Mouse (Mus musculus): Measurements from ENCODE around the gene Stk10. TPM values are rescaled to one million over a fixed set of nuclear protein-coding genes. Genes with fewer than 3 reads are reported as not detected.

Gene Stk10
- polyA plus RNA-seq, 1 experiment from 2014 or later: 2.2 TPM

DNA sequence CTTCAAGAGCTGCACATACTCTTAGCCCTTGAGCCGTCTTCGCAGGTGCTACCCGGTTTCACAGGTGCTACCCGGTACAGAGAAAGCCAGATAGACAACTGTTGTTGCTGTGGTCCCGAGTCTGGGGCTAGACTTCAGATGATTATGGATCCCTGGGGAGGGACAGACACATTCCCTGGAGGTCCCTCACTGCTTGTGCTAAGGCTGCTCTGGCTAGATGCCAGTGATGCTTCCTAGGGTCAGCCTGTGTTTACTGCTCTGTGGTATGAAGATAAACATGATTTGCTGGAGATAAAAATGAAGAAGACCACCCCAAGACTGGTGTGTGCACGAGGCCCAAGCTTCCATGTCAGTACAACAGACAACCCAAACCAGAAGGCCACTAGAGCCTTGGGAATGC lies 10.9 kb downstream of the Stk10 start:
- Histone ChIP-seq H3K4me1 (ENCODE audit: control insufficient read depth in 2 of 2, insufficient read depth in 2 of 2, low read length in 2 of 2) (peaks cover 20 to 26% of the 10 kb centered on the region in 2 experiments; a peak in 3 of 4 replicates), H3K9ac (ENCODE audit: low read length) (no peak overlapping the region), H3K27me3 (ENCODE audit: control insufficient read depth, insufficient read depth, low read length) (no peaks in the 10 kb centered on the region), H3K27ac (replicated peaks in 1 of 2; ENCODE audit: control insufficient read depth in 1 of 2, insufficient read depth in 1 of 2, low read depth in 2 of 2, low read length in 2 of 2) (no peak overlapping the region), H3K4me3 (ENCODE audit: control insufficient read depth in 1 of 2, insufficient read depth in 1 of 2, low read depth in 1 of 2, low read length in 2 of 2) (no peak overlapping the region), H3K36me3 (ENCODE audit: control insufficient read depth, insufficient read depth, low read length) (0 out of 2 replicates have a peak, but pooled peaks cover 2% of the 10 kb centered on the region), H3K4me2 (ENCODE audit: low read length) (no peak overlapping the region), H3K9me3 (ENCODE audit: control insufficient read depth, low read length) (no peaks in the 10 kb centered on the region)
- WGBS: 89% methylated on average over 6 of the region's 6 CpGs
- no peak for ATAC-seq (ENCODE audit: insufficient number of reproducible peaks, insufficient read depth, low FRiP score, low read depth)

DNA sequence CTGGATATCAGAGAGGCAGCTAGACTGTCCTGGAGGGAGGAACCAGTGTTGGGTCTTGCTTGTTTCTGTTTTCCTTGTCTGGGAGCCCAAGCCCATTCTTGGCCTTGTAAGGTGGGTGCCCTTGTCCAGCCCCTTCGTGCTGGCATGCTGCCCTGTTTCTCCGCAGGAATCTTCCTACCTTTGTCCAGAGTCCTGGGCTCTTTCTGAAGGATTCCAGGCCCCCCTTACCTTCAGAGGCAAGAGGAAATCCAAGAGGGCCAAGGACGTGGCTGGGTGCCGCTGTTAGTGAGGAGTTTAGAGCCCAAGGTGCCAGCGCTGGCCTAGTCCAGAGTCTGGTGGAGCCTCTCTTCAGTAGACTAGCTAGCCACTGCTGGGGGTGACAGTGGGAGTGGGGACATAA lies 11.4 kb downstream of the Stk10 start:
- no peak overlapping the region for H3K4me3 ChIP-seq (ENCODE audit: control insufficient read depth in 1 of 2, insufficient read depth in 1 of 2, low read depth in 1 of 2, low read length in 2 of 2)
- no peaks in the 10 kb centered on the region for H3K9me3 ChIP-seq (ENCODE audit: control insufficient read depth, low read length)
- WGBS: 94% methylated on average over 5 of the region's 5 CpGs
- H3K4me1 ChIP-seq (ENCODE audit: control insufficient read depth in 2 of 2, insufficient read depth in 2 of 2, low read length in 2 of 2): peaks cover 20 to 26% of the 10 kb centered on the region in 2 experiments; a peak in 3 of 4 replicates
- no peak for ATAC-seq (ENCODE audit: insufficient number of reproducible peaks, insufficient read depth, low FRiP score, low read depth)
- H3K27ac ChIP-seq (replicated peaks in 1 of 2; ENCODE audit: control insufficient read depth in 1 of 2, insufficient read depth in 1 of 2, low read depth in 2 of 2, low read length in 2 of 2): no peak overlapping the region
- 0 out of 2 replicates have a peak, but pooled peaks cover 2% of the 10 kb centered on the region for H3K36me3 ChIP-seq (ENCODE audit: control insufficient read depth, insufficient read depth, low read length)
- no peak overlapping the region for H3K4me2 ChIP-seq (ENCODE audit: low read length)
- H3K27me3 ChIP-seq (ENCODE audit: control insufficient read depth, insufficient read depth, low read length): no peaks in the 10 kb centered on the region
- no peak overlapping the region for H3K9ac ChIP-seq (ENCODE audit: low read length)

DNA sequence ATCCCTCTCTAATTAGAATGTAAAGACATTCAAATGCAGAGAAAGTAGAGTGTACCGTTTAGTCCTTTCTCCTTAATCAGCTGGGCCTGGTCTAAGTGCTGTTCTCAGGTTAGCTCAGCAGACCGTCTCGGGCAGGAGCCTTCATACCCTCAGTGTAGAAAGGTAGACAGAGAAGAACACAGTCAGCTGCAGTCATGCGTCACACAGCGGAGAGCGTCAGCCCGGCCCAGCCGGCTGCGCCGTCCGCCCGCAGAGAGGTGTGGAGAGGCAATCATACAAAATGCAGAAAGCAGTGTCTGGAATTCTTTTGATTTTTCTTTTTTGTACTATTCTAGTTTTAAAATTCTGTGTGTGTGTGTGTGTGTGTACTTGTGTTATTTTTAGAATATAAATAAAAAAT lies 12.5 kb downstream of the Stk10 start:
- 0 out of 2 replicates have a peak, but pooled peaks cover 2% of the 10 kb centered on the region for H3K36me3 ChIP-seq (ENCODE audit: control insufficient read depth, insufficient read depth, low read length)
- no peaks in the 10 kb centered on the region for H3K9me3 ChIP-seq (ENCODE audit: control insufficient read depth, low read length)
- peaks cover 20 to 26% of the 10 kb centered on the region in 2 experiments; a peak in 3 of 4 replicates for H3K4me1 ChIP-seq (ENCODE audit: control insufficient read depth in 2 of 2, insufficient read depth in 2 of 2, low read length in 2 of 2)
- WGBS: 79% methylated on average over 12 of the region's 12 CpGs
- H3K27ac ChIP-seq (replicated peaks in 1 of 2; ENCODE audit: control insufficient read depth in 1 of 2, insufficient read depth in 1 of 2, low read depth in 2 of 2, low read length in 2 of 2): no peak overlapping the region
- no peaks in the 10 kb centered on the region for H3K27me3 ChIP-seq (ENCODE audit: control insufficient read depth, insufficient read depth, low read length)
- no peak overlapping the region for H3K4me2 ChIP-seq (ENCODE audit: low read length)
- ATAC-seq (ENCODE audit: insufficient number of reproducible peaks, insufficient read depth, low FRiP score, low read depth): no peak
- H3K9ac ChIP-seq (ENCODE audit: low read length): no peak overlapping the region
- no peak overlapping the region for H3K4me3 ChIP-seq (ENCODE audit: control insufficient read depth in 1 of 2, insufficient read depth in 1 of 2, low read depth in 1 of 2, low read length in 2 of 2)

DNA sequence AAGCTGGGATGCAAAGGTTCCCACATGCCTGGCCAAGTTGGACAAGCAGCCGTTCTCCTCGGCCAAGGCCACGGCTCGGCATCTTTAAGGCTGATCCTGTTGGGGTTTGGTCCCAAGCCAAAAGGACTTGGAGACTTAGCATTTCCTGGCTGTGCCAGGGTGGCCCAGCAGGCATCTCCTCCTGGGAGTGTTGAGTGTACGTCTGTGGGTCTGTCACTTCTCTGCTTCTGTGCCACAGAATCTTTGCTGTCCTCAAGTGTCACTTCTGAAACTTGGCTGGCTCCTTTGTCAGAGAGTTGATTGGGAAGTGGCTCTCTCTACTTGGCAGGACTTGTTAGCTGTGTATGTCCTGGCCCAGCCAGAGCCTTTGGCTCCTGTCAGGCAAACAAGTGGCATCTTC lies 13.4 kb downstream of the Stk10 start:
- H3K27me3 ChIP-seq (ENCODE audit: control insufficient read depth, insufficient read depth, low read length): no peaks in the 10 kb centered on the region
- H3K4me1 ChIP-seq (ENCODE audit: control insufficient read depth in 2 of 2, insufficient read depth in 2 of 2, low read length in 2 of 2): peaks cover 20 to 26% of the 10 kb centered on the region in 2 experiments; a peak in 3 of 4 replicates
- no peak overlapping the region for H3K27ac ChIP-seq (replicated peaks in 1 of 2; ENCODE audit: control insufficient read depth in 1 of 2, insufficient read depth in 1 of 2, low read depth in 2 of 2, low read length in 2 of 2)
- no peak for ATAC-seq (ENCODE audit: insufficient number of reproducible peaks, insufficient read depth, low FRiP score, low read depth)
- 73% methylated on average over 5 of the region's 5 CpGs for WGBS
- H3K4me3 ChIP-seq (ENCODE audit: control insufficient read depth in 1 of 2, insufficient read depth in 1 of 2, low read depth in 1 of 2, low read length in 2 of 2): no peak overlapping the region
- H3K36me3 ChIP-seq (ENCODE audit: control insufficient read depth, insufficient read depth, low read length): 0 out of 2 replicates have a peak, but pooled peaks cover 2% of the 10 kb centered on the region
- H3K9ac ChIP-seq (ENCODE audit: low read length): no peak overlapping the region
- no peak overlapping the region for H3K4me2 ChIP-seq (ENCODE audit: low read length)
- no peaks in the 10 kb centered on the region for H3K9me3 ChIP-seq (ENCODE audit: control insufficient read depth, low read length)

DNA sequence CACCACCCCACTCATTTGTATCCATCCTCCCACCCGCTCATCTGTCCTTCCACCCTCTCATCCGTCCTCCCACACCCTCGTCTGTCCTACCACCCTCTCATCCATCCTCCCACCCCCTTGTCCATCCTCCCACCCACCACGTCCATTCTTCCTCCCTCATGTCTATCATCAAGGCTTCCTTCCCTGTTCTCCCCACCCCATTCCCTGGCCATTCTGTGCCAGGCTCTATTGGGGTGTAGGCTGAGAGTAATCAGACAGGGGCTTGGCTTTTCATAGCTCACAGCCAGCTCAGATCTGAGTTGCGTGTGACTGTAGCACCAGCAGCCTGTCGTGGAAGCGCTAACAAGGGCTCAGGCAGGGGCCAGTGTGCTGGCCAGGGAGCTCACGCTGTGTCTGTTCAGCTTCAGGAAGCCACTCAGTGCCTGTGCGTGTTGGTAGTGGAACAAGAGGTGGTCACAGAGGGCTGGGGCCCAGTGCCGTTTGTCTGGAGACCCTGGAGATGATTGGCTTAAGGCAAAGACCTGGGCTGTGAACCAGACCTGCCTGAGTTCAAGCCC lies 14.4 kb downstream of the Stk10 start:
- peaks cover 23 to 28% of the 10 kb centered on the region in 2 experiments for H3K4me1 ChIP-seq (ENCODE audit: control insufficient read depth in 2 of 2, insufficient read depth in 2 of 2, low read length in 2 of 2)
- no peaks in the 10 kb centered on the region for H3K27me3 ChIP-seq (ENCODE audit: control insufficient read depth, insufficient read depth, low read length)
- no peak overlapping the region for H3K27ac ChIP-seq (replicated peaks in 1 of 2; ENCODE audit: control insufficient read depth in 1 of 2, insufficient read depth in 1 of 2, low read depth in 2 of 2, low read length in 2 of 2)
- no peaks in the 10 kb centered on the region for H3K9me3 ChIP-seq (ENCODE audit: control insufficient read depth, low read length)
- H3K9ac ChIP-seq (ENCODE audit: low read length): no peak overlapping the region
- no peak overlapping the region for H3K4me2 ChIP-seq (ENCODE audit: low read length)
- 56% methylated on average over 10 of the region's 10 CpGs for WGBS
- 0 out of 2 replicates have a peak, but pooled peaks cover 2% of the 10 kb centered on the region for H3K36me3 ChIP-seq (ENCODE audit: control insufficient read depth, insufficient read depth, low read length)
- no peak for ATAC-seq (ENCODE audit: insufficient number of reproducible peaks, insufficient read depth, low FRiP score, low read depth)
- no peak overlapping the region for H3K4me3 ChIP-seq (ENCODE audit: control insufficient read depth in 1 of 2, insufficient read depth in 1 of 2, low read depth in 1 of 2, low read length in 2 of 2)

DNA sequence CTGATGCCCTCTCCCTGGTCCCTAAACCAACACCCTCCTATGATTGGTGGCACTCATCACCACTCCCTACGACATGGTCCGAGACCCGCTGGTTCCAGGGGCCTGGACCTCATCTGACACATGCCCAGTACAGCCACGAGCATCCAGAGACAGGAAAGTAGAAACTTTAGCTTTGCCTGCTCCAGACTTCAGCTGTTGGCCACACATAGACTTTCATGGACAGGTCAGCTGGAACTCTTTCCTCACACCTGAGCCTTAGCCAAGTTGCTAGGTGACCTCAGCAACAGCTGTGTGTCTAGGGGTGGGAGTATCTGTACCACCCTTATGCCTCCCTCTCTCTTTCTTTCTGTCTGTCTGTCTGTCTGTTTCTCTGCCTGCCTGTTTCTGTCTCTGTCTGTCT lies 15.1 kb downstream of the Stk10 start:
- H3K36me3 ChIP-seq (ENCODE audit: control insufficient read depth, insufficient read depth, low read length): 0 out of 2 replicates have a peak, but pooled peaks cover 2% of the 10 kb centered on the region
- H3K4me1 ChIP-seq (ENCODE audit: control insufficient read depth in 2 of 2, insufficient read depth in 2 of 2, low read length in 2 of 2): peaks cover 25 to 29% of the 10 kb centered on the region in 2 experiments
- no peak overlapping the region for H3K9ac ChIP-seq (ENCODE audit: low read length)
- no peak overlapping the region for H3K4me3 ChIP-seq (ENCODE audit: control insufficient read depth in 1 of 2, insufficient read depth in 1 of 2, low read depth in 1 of 2, low read length in 2 of 2)
- no peaks in the 10 kb centered on the region for H3K9me3 ChIP-seq (ENCODE audit: control insufficient read depth, low read length)
- no peak overlapping the region for H3K27ac ChIP-seq (replicated peaks in 1 of 2; ENCODE audit: control insufficient read depth in 1 of 2, insufficient read depth in 1 of 2, low read depth in 2 of 2, low read length in 2 of 2)
- no peaks in the 10 kb centered on the region for H3K27me3 ChIP-seq (ENCODE audit: control insufficient read depth, insufficient read depth, low read length)
- no peak for ATAC-seq (ENCODE audit: insufficient number of reproducible peaks, insufficient read depth, low FRiP score, low read depth)
- 68% methylated on average over 4 of the region's 4 CpGs for WGBS
- no peak overlapping the region for H3K4me2 ChIP-seq (ENCODE audit: low read length)

DNA sequence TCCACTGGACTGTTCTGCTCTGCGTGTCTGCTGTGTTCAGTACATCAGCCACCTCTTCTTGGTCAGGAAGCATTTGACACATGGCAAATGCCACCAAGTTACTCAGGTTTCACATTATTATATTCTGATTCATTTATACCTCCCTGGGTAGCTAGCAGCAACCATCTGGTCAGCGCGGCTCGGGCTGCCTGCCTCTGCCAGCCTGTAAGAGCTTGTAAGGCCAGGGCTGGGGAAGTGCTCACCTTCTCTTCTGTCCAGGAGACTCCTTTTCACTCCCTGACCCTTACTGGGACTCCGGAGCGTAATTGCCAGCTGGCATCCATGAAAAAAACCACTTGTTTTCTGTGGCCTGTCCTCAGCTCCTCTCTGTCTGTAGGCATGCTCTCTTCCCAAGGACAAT lies 16.1 kb downstream of the Stk10 start:
- no peak overlapping the region for H3K9ac ChIP-seq (ENCODE audit: low read length)
- H3K4me1 ChIP-seq (ENCODE audit: control insufficient read depth in 2 of 2, insufficient read depth in 2 of 2, low read length in 2 of 2): peaks cover 35 to 38% of the 10 kb centered on the region in 2 experiments
- no peaks in the 10 kb centered on the region for H3K27me3 ChIP-seq (ENCODE audit: control insufficient read depth, insufficient read depth, low read length)
- 0 out of 2 replicates have a peak, but pooled peaks cover 2% of the 10 kb centered on the region for H3K36me3 ChIP-seq (ENCODE audit: control insufficient read depth, insufficient read depth, low read length)
- no peak overlapping the region for H3K4me2 ChIP-seq (ENCODE audit: low read length)
- no peak overlapping the region for H3K4me3 ChIP-seq (ENCODE audit: control insufficient read depth in 1 of 2, insufficient read depth in 1 of 2, low read depth in 1 of 2, low read length in 2 of 2)
- WGBS: 87% methylated on average over 6 of the region's 6 CpGs
- no peak overlapping the region for H3K27ac ChIP-seq (replicated peaks in 1 of 2; ENCODE audit: control insufficient read depth in 1 of 2, insufficient read depth in 1 of 2, low read depth in 2 of 2, low read length in 2 of 2)
- no peak for ATAC-seq (ENCODE audit: insufficient number of reproducible peaks, insufficient read depth, low FRiP score, low read depth)
- H3K9me3 ChIP-seq (ENCODE audit: control insufficient read depth, low read length): no peaks in the 10 kb centered on the region

DNA sequence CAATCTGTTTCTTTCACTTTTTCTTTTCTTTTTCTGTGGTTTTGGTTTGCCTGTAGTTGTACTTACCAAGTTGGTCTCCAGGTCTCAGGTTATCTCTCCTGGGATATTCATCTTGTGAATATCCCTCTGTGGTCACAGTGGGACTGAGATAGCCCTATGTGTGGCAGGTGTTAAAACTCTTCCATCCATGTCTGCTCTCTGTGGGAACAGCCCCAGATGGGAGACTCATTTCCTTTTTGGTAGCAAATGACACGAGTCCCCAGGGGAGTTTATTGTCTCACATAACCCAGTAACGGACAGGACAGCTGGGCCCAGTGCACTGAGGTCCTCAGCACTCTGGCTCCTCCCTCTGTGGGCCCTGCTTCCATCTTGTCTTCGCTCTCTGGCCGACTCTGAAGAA lies 17.0 kb downstream of the Stk10 start:
- ATAC-seq (ENCODE audit: insufficient number of reproducible peaks, insufficient read depth, low FRiP score, low read depth): no peak
- Histone ChIP-seq H3K27ac (replicated peaks in 1 of 2; ENCODE audit: control insufficient read depth in 1 of 2, insufficient read depth in 1 of 2, low read depth in 2 of 2, low read length in 2 of 2) (no peak overlapping the region), H3K4me1 (ENCODE audit: control insufficient read depth in 2 of 2, insufficient read depth in 2 of 2, low read length in 2 of 2) (peaks cover 42 to 44% of the 10 kb centered on the region in 2 experiments), H3K9ac (ENCODE audit: low read length) (no peak overlapping the region), H3K36me3 (ENCODE audit: control insufficient read depth, insufficient read depth, low read length) (no peaks in the 10 kb centered on the region), H3K27me3 (ENCODE audit: control insufficient read depth, insufficient read depth, low read length) (no peaks in the 10 kb centered on the region), H3K4me2 (ENCODE audit: low read length) (no peak overlapping the region), H3K4me3 (ENCODE audit: control insufficient read depth in 1 of 2, insufficient read depth in 1 of 2, low read depth in 1 of 2, low read length in 2 of 2) (no peak overlapping the region), H3K9me3 (ENCODE audit: control insufficient read depth, low read length) (no peaks in the 10 kb centered on the region)
- 71% methylated on average over 4 of the region's 4 CpGs for WGBS
